Mouse (Mus musculus) layer of hippocampus, adult 11-12 months (tissue): Measurements from ENCODE around the gene Vopp1.
"Not testable (repeated sequence)": the region's sequence is repeated elsewhere in the genome, so short reads cannot be mapped to it uniquely, and the experiment has no call there.

Experiments used
- DNase-seq: peaks from one replicate; pipeline ENCODE4 v3.0.0; 2022; ENCODE audit warnings: low spot score

Gene Vopp1

GRCm38 (mm10) chr6:57824422-57825258 lies at the start of gene Vopp1:
TSS of gene Vopp1 (minus strand) at chr6:57825159.
- DNase-seq: peak; percentile 69

GRCm38 (mm10) chr6:57859043-57860042 lies 34.4 kb upstream of the Vopp1 start:
- DNase-seq: peak; percentile 23

GRCm38 (mm10) chr6:57851177-57851576 lies 26.2 kb upstream of the Vopp1 start:
- not testable (repeated sequence) for DNase-seq

- no peak for DNase-seq
Measured at GRCm38 (mm10) chr6:57850286-57850685, 25.3 kb upstream of the Vopp1 start, which contains the start of gene Vmn1r21. TSS of gene Vmn1r21 (minus strand) at chr6:57850343.

- DNase-seq: no peak
Measured at GRCm38 (mm10) chr6:57839693-57840408, 14.9 kb upstream of the Vopp1 start.

GRCm38 (mm10) chr6:57825259-57825715 lies 328 bp upstream of the Vopp1 start:
- DNase-seq: no peak

GRCm38 (mm10) chr6:57823461-57823860 lies 1.5 kb downstream of the Vopp1 start:
- no peak for DNase-seq

- no peak for DNase-seq
Measured at GRCm38 (mm10) chr6:57822648-57823410, 2.1 kb downstream of the Vopp1 start.

GRCm38 (mm10) chr6:57814436-57814940 lies 10.5 kb downstream of the Vopp1 start:
- DNase-seq: no peak

- DNase-seq: no peak
Measured at GRCm38 (mm10) chr6:57811748-57812730, 12.9 kb downstream of the Vopp1 start.

GRCm38 (mm10) chr6:57805218-57806069 lies 19.5 kb downstream of the Vopp1 start:
- no peak for DNase-seq

- no peak for DNase-seq
Measured at GRCm38 (mm10) chr6:57803130-57803529, 21.8 kb downstream of the Vopp1 start.

- no peak for DNase-seq
Measured at GRCm38 (mm10) chr6:57798986-57799385, 26.0 kb downstream of the Vopp1 start.

GRCm38 (mm10) chr6:57796853-57797423 lies 28.0 kb downstream of the Vopp1 start:
- no peak for DNase-seq

- no peak for DNase-seq
Measured at GRCm38 (mm10) chr6:57795835-57796234, 29.1 kb downstream of the Vopp1 start.

- not testable (repeated sequence) for DNase-seq
Measured at GRCm38 (mm10) chr6:57792821-57793220, 32.1 kb downstream of the Vopp1 start.

GRCm38 (mm10) chr6:57790542-57790941 lies 34.4 kb downstream of the Vopp1 start:
- no peak for DNase-seq

GRCm38 (mm10) chr6:57787376-57787775 lies 37.6 kb downstream of the Vopp1 start:
- DNase-seq: no peak
